Mouse (Mus musculus) limb, embryonic 14.5 days (tissue): ENCODE results near the gene Cenpa. TPM values are rescaled to one million over a fixed set of nuclear protein-coding genes. Genes with fewer than 3 reads are reported as not detected.
A peak's percentile ranks its signal among the peaks of the same experiment; 100 is the strongest.

ENCODE experiments used
- ATAC-seq: fragments of 200-750 bp; cut with Nextera tagmentation; 2 replicates; pipeline ENCODE4 v1.8.0; 2017; ENCODE audit warnings: low read depth, moderate number of reproducible peaks, moderate TSS enrichment; ENCODE audit not compliant: low FRiP score
- DNase-seq: peaks from one replicate; pipeline ENCODE4 v3.0.0-alpha.2; 2015; ENCODE audit warnings: low spot score
- H3K27ac ChIP-seq: fragments of 300-500 bp; sonication (generic); replicated peaks from 2 replicates; pipeline ENCODE4 v1.5.1; 2014; ENCODE audit warnings: low read depth, mild to moderate bottlenecking, low read length, moderate library complexity, mixed read lengths
- H3K27me3 ChIP-seq: fragments of 300-500 bp; sonication (generic); 2 replicates; pipeline ENCODE4 v1.6.1; 2014; ENCODE audit warnings: low read length, mixed read lengths; ENCODE audit not compliant: control insufficient read depth, insufficient read depth
- H3K36me3 ChIP-seq: fragments of 300-500 bp; sonication (generic); 2 replicates; pipeline ENCODE4 v1.6.1; 2014; ENCODE audit warnings: mild to moderate bottlenecking, low read length, moderate library complexity, mixed read lengths; ENCODE audit not compliant: control insufficient read depth, insufficient read depth
- H3K4me1 ChIP-seq: fragments of 300-500 bp; sonication (generic); 2 replicates; pipeline ENCODE4 v1.6.1; 2014; ENCODE audit warnings: antibody characterized with exemption, low read length, mixed read lengths; ENCODE audit not compliant: control insufficient read depth, insufficient read depth
- H3K4me2 ChIP-seq: fragments of 300-500 bp; sonication (generic); replicated peaks from 2 replicates; pipeline ENCODE4 v1.6.1; 2014; ENCODE audit warnings: low read depth, mild to moderate bottlenecking, low read length, moderate library complexity; ENCODE audit not compliant: severe bottlenecking
- H3K4me3 ChIP-seq: fragments of 300-500 bp; sonication (generic); replicated peaks from 2 replicates; pipeline ENCODE4 v1.5.1; 2014; ENCODE audit warnings: low read length
- H3K9ac ChIP-seq: fragments of 300-500 bp; sonication (generic); 2 replicates; pipeline ENCODE4 v1.6.1; 2014; ENCODE audit warnings: mild to moderate bottlenecking, low read depth, low read length, moderate library complexity; ENCODE audit not compliant: severe bottlenecking
- H3K9me3 ChIP-seq: fragments of 300-500 bp; sonication (generic); 2 replicates; pipeline ENCODE4 v1.6.1; 2016; ENCODE audit warnings: low read length; ENCODE audit not compliant: control insufficient read depth
- POLR2A ChIP-seq: fragments of 200-500 bp; IDR thresholded peaks from 2 replicates; pipeline ENCODE4 v1.8.0; 2012; ENCODE audit warnings: inconsistent platforms, mild to moderate bottlenecking, moderate library complexity, borderline replicate concordance; ENCODE audit not compliant: insufficient read depth, insufficient read length; ENCODE audit errors: extremely low read depth
- WGBS: fragments of 180-500 bp; shearing (Covaris S2); extraction: QIAGEN DNeasy Blood & Tissue Kit; methylation state at CpG from one replicate; pipeline ENCODE4 v1.1.7; 2014; 5-methylcytosine and 5-hydroxymethylcytosine counted together
- polyA plus RNA-seq, 2 experiments: library from polyadenylated mRNA; depleted of rRNA in 1 of 2; stranded (reverse) in 1 of 2; unstranded in 1 of 2; fragments of >200 nt; fragmentation: Nextera tagmentation in 1 of 2; extraction: Ambion mirVana in 1 of 2; gene quantifications; 2 replicates each; pipeline versions ENCODE4 v1.2.1 to v1.2.3; 2012 to 2014

Cenpa gene
- polyA plus RNA-seq, 2 experiments = 206 to 272 TPM

- Histone ChIP-seq H3K4me3 (no peak overlapping the region; the same call in 1 of the 2 replicates), H3K9ac (no peak overlapping the region), H3K27ac (no peak overlapping the region), H3K36me3 (no peaks in the 10 kb centered on the region), H3K4me1 (peaks cover 9% of the 10 kb centered on the region), H3K9me3 (no peaks in the 10 kb centered on the region), H3K27me3 (peaks cover 45% of the 10 kb centered on the region), H3K4me2 (peak overlapping the region; percentile 88; the same call in 1 of the 2 replicates)
- WGBS = 23% methylated on average over 8 of the region's 8 CpGs
- no peak for TF ChIP-seq POLR2A
- ATAC-seq = no peak
- DNase-seq = peak; percentile 7
Observed at GRCm38 (mm10) chr5:30710486-30710885, 43.9 kb downstream of the Cenpa start.

- peaks cover 45% of the 10 kb centered on the region for H3K27me3 ChIP-seq
- 2% methylated on average over 64 of the region's 71 CpGs for WGBS
- ATAC-seq (peak; percentile 84), DNase-seq (peak; percentile 71)
- no peaks in the 10 kb centered on the region for H3K9me3 ChIP-seq
- H3K4me2 ChIP-seq = peak within 1 kb of the TSS; percentile 88
- no peak for TF ChIP-seq POLR2A
- H3K36me3 ChIP-seq = no peaks in the 10 kb centered on the region
- peak within 1 kb of the TSS; percentile 52 for H3K4me3 ChIP-seq
- H3K27ac ChIP-seq = no peak within 1 kb of the TSS
- H3K9ac ChIP-seq = peak within 1 kb of the TSS; percentile 55
- H3K4me1 ChIP-seq = peaks cover 9% of the 10 kb centered on the region
Observed at GRCm38 (mm10) chr5:30711147-30712001, 44.8 kb downstream of the Cenpa start, which contains the start of gene Dpysl5. Gene Dpysl5, plus strand, starts transcription at chr5:30711564.

- DNase-seq = no peak
- Histone ChIP-seq H3K36me3 (no peaks in the 10 kb centered on the region), H3K27me3 (peaks cover 45% of the 10 kb centered on the region), H3K9me3 (no peaks in the 10 kb centered on the region), H3K9ac (peak overlapping the region; percentile 55), H3K27ac (no peak overlapping the region), H3K4me2 (peak overlapping the region; percentile 88), H3K4me3 (peak overlapping the region; percentile 52), H3K4me1 (peaks cover 9% of the 10 kb centered on the region)
- ATAC-seq = no peak
- WGBS = 2% methylated on average over 14 of the region's 14 CpGs
- TF ChIP-seq POLR2A = no peak
Observed at GRCm38 (mm10) chr5:30712002-30712390, 45.4 kb downstream of the Cenpa start.

GRCm38 (mm10) chr5:30712441-30713298, 46.1 kb downstream of the Cenpa start:
- Histone ChIP-seq H3K9ac (peak overlapping the region; percentile 55; the same call in 1 of the 2 replicates), H3K4me2 (peak overlapping the region; percentile 88), H3K4me3 (peak overlapping the region; percentile 52), H3K9me3 (no peaks in the 10 kb centered on the region), H3K4me1 (peaks cover 9% of the 10 kb centered on the region), H3K36me3 (no peaks in the 10 kb centered on the region), H3K27ac (no peak overlapping the region), H3K27me3 (peaks cover 45% of the 10 kb centered on the region)
- TF ChIP-seq POLR2A = no peak
- ATAC-seq = no peak; the same call in 1 of the 2 replicates
- under 1% methylated on average over 42 of the region's 43 CpGs for WGBS
- DNase-seq = peak; percentile 4

- TF ChIP-seq POLR2A = no peak
- H3K27ac ChIP-seq = no peak overlapping the region
- peak overlapping the region; percentile 52 for H3K4me3 ChIP-seq
- H3K36me3 ChIP-seq = no peaks in the 10 kb centered on the region
- DNase-seq = peak; percentile 8
- H3K4me2 ChIP-seq = peak overlapping the region; percentile 88
- ATAC-seq = no peak
- no peaks in the 10 kb centered on the region for H3K9me3 ChIP-seq
- peaks cover 45% of the 10 kb centered on the region for H3K27me3 ChIP-seq
- peaks cover 9% of the 10 kb centered on the region for H3K4me1 ChIP-seq
- peak overlapping the region; percentile 55; the same call in 1 of the 2 replicates for H3K9ac ChIP-seq
- WGBS = 1% methylated on average over 20 of the region's 20 CpGs
Observed at GRCm38 (mm10) chr5:30713299-30713675, 46.7 kb downstream of the Cenpa start.
